Mouse (Mus musculus) ES-Bruce4 (cell line): ENCODE data around the gene Gpr45. TPM values are rescaled to one million over a fixed set of nuclear protein-coding genes. Genes with fewer than 3 reads are reported as not detected.
A peak's percentile ranks its signal among the peaks of the same experiment; 100 is the strongest.

ENCODE experiments used
- H3K27ac ChIP-seq: 2 replicates; pipeline ENCODE4 v1.5.1; 2012; ENCODE audit warnings: low read length, inconsistent platforms; ENCODE audit not compliant: insufficient read depth
- H3K27me3 ChIP-seq: 2 replicates; pipeline ENCODE4 v1.6.1; 2012; ENCODE audit warnings: mild to moderate bottlenecking, low read length, inconsistent platforms; ENCODE audit not compliant: control insufficient read depth, poor library complexity, insufficient read depth, severe bottlenecking
- H3K36me3 ChIP-seq: 2 replicates; pipeline ENCODE4 v1.6.1; 2012; ENCODE audit warnings: inconsistent platforms, mild to moderate bottlenecking, low read length, moderate library complexity; ENCODE audit not compliant: control insufficient read depth, poor library complexity, insufficient read depth, severe bottlenecking
- H3K4me1 ChIP-seq: one replicate; pipeline ENCODE4 v1.8.1; 2011; ENCODE audit warnings: low read length; ENCODE audit not compliant: control insufficient read depth, insufficient read depth
- H3K4me3 ChIP-seq: 2 replicates; pipeline ENCODE4 v1.5.1; 2011; ENCODE audit warnings: low read depth, mild to moderate bottlenecking, low read length
- H3K9ac ChIP-seq: 2 replicates; pipeline ENCODE4 v1.6.1; 2012; ENCODE audit warnings: low read depth, mild to moderate bottlenecking, inconsistent platforms; ENCODE audit not compliant: poor library complexity, severe bottlenecking
- H3K9me3 ChIP-seq: replicated peaks from 2 replicates; pipeline ENCODE4 v1.6.1; 2012; ENCODE audit warnings: mild to moderate bottlenecking, low read length, inconsistent platforms; ENCODE audit not compliant: control insufficient read depth, poor library complexity, insufficient read depth, severe bottlenecking
- CTCF ChIP-seq: IDR thresholded peaks from one replicate; pipeline ENCODE4 v1.8.1; 2011; ENCODE audit warnings: low read depth, low read length
- EP300 ChIP-seq: IDR thresholded peaks from 2 replicates; pipeline ENCODE4 v1.6.1; 2011; ENCODE audit warnings: low read depth, low read length; ENCODE audit not compliant: insufficient read depth
- POLR2A ChIP-seq: IDR thresholded peaks from one replicate; pipeline ENCODE4 v1.8.1; 2011; ENCODE audit warnings: low read length; ENCODE audit not compliant: insufficient read depth
- polyA plus RNA-seq: library from polyadenylated mRNA; stranded (reverse); fragments of >200 nt; gene quantifications from 2 replicates; pipeline ENCODE4 v1.2.4, GENCODE M21; 2011; ENCODE audit warnings: low read depth; ENCODE audit not compliant: missing spikeins, insufficient read depth, insufficient read length

The Gpr45 gene
- 0.42 and 0.49 TPM in 2 replicates for polyA plus RNA-seq

DNA sequence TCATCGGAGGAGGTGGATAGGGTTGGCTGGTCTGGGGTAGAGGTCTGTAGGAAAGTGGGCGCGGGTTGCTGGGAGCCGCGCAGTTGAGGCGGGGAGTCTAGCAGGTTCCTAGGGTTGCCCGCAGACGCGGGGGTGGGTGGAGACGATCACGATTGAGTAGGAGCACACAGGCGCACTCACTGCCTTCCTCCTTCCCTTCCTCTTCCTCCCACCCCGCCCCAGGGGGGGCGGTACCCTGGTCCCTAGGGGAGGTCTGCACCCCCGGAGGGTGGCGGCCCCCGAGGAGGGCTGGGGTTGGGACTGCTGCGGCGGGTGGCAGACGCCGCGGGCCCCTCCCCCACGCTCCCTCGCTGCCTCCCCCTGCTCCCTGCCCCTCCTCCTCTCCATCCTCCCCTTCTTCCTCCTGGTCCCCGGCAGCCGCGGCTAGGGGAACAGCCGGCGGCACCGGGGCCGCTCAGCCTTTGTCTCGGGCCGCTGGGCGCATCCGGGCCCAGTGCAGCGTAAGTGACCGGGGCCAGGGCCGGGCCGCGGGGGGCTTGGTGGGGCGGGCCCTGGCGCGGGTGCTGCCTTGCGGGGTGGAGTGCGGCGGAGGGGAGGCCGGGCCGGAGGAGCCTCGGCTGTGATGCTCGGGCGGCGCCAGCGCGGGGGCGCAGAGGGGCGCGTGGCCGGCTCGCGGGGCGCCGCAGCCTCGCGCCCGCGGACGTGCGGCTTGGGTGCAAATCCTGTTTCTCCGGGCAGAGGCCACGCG lies at the start of gene Gpr45:
Gene Gpr45 (plus strand): TSS at position 139 of the 748 bp plus-strand sequence.
- Histone ChIP-seq H3K9ac (peak within 1 kb of the TSS; percentile 73), H3K36me3 (no peaks in the 10 kb centered on the region), H3K4me3 (peak within 1 kb of the TSS; percentile 87), H3K4me1 (no peaks in the 10 kb centered on the region), H3K27ac (no peak within 1 kb of the TSS), H3K27me3 (peaks cover 14% of the 10 kb centered on the region), H3K9me3 (no peaks in the 10 kb centered on the region)
- TF ChIP-seq CTCF (no peak), EP300 (no peak), POLR2A (no peak)

GRCm38 (mm10) chr1:42905148-42905547 lies 47.5 kb upstream of the Gpr45 start:
- Histone ChIP-seq H3K36me3 (no peaks in the 10 kb centered on the region), H3K9ac (no peak overlapping the region), H3K27me3 (no peaks in the 10 kb centered on the region), H3K4me3 (no peak overlapping the region), H3K4me1 (no peaks in the 10 kb centered on the region), H3K27ac (no peak overlapping the region), H3K9me3 (no peaks in the 10 kb centered on the region)
- no peak for TF ChIP-seq EP300

GRCm38 (mm10) chr1:42906696-42907095 lies 46.0 kb upstream of the Gpr45 start:
- H3K9ac ChIP-seq = no peak overlapping the region
- no peak overlapping the region for H3K27ac ChIP-seq
- H3K4me1 ChIP-seq = no peaks in the 10 kb centered on the region
- H3K27me3 ChIP-seq = no peaks in the 10 kb centered on the region
- H3K9me3 ChIP-seq = no peaks in the 10 kb centered on the region
- TF ChIP-seq CTCF = no peak
- no peak for TF ChIP-seq EP300
- no peak for TF ChIP-seq POLR2A
- H3K4me3 ChIP-seq = no peak overlapping the region
- no peaks in the 10 kb centered on the region for H3K36me3 ChIP-seq

DNA sequence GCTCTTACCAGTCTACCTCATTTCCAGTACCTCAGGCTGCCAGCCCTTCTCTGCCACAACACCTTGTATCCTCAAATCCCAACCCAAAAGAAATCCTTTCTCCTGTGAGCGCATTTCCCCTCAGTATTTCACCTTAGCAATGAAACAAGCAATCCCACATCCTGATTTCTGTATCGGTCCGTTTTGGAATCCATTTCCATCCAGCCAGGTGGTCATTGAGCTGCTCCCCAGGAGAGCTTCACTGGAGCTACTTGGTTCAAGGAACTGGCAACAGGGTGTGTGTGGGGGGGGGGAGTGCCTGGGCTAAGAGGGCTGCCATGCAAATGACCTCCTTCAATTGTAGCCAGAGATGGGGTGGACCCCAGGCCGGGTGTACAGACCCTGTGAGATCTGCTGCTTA lies 45.5 kb upstream of the Gpr45 start:
- no peak overlapping the region for H3K4me3 ChIP-seq
- no peak overlapping the region for H3K27ac ChIP-seq
- TF ChIP-seq EP300 (no peak), POLR2A (no peak), CTCF (no peak)
- H3K27me3 ChIP-seq = no peaks in the 10 kb centered on the region
- H3K36me3 ChIP-seq = no peaks in the 10 kb centered on the region
- no peak overlapping the region for H3K9ac ChIP-seq
- H3K4me1 ChIP-seq = no peaks in the 10 kb centered on the region
- H3K9me3 ChIP-seq = no peaks in the 10 kb centered on the region

- Histone ChIP-seq H3K9me3 (no peaks in the 10 kb centered on the region), H3K4me1 (no peaks in the 10 kb centered on the region), H3K27me3 (no peaks in the 10 kb centered on the region), H3K36me3 (no peaks in the 10 kb centered on the region), H3K4me3 (no peak overlapping the region), H3K27ac (no peak overlapping the region), H3K9ac (no peak overlapping the region)
- no peak for TF ChIP-seq CTCF
- TF ChIP-seq EP300 = no peak
- no peak for TF ChIP-seq POLR2A
Observed at GRCm38 (mm10) chr1:42915062-42915461, 37.6 kb upstream of the Gpr45 start.

DNA sequence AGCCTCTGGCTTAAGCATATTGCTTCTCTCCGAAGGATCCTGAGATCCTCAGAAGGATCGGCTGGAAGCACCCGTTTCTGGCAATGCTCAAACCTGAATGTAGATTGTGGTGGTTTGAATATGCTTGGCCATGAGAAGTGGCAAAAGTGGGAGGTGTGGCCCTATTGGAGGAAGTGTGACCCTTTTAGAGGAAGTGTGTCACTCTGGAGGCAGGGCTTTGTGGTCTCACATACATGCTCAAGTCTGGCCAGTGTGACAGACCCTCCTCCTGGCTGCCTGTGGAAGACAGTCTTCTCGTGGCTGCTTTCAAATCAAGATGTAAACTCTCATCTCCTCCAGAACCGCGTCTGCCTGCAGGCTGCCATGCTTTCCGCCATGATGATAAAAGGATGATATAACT lies 36.0 kb upstream of the Gpr45 start:
- TF ChIP-seq EP300 (no peak), POLR2A (no peak), CTCF (no peak)
- no peaks in the 10 kb centered on the region for H3K9me3 ChIP-seq
- H3K36me3 ChIP-seq = no peaks in the 10 kb centered on the region
- no peak overlapping the region for H3K9ac ChIP-seq
- H3K27ac ChIP-seq = no peak overlapping the region
- H3K4me3 ChIP-seq = no peak overlapping the region
- H3K27me3 ChIP-seq = no peaks in the 10 kb centered on the region
- H3K4me1 ChIP-seq = no peaks in the 10 kb centered on the region
